Mouse (Mus musculus) skeletal muscle tissue, adult 2 months (tissue): Measurements from ENCODE around the gene Tkt.
A peak's percentile ranks its signal among the peaks of the same experiment; 100 is the strongest.

Source experiments
- DNase-seq: peaks from one replicate; pipeline ENCODE4 v3.0.0-alpha.2; 2012; ENCODE audit warnings: low read depth, low spot score

Tkt gene

GRCm38 (mm10) chr14:30584497-30585251 is 36.5 kb downstream of the Tkt start:
- no peak for DNase-seq

DNA sequence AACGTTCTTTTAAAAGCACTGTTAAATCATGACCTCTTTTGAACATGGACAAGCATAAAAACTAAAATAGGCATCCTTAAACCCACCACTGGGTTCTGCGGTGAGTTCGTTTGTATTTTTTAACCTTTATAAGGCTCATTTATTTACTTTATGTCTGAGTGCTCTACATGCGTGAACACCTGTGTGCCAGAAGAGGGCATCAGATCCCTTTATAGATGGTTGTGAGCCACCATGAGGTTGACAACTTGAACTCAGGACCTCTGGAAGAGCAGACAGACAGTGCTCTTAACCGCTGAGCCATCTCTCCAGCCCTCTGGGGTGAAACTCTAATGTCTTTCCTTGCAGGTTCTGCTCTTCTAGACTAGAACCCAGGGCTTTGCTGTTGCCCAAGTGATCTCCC is 37.2 kb downstream of the Tkt start:
- DNase-seq, result no peak

GRCm38 (mm10) chr14:30586780-30587461 is 38.8 kb downstream of the Tkt start:
- DNase-seq, result no peak

- DNase-seq, result no peak
Observed at GRCm38 (mm10) chr14:30590041-30590645, 42.0 kb downstream of the Tkt start.

DNA sequence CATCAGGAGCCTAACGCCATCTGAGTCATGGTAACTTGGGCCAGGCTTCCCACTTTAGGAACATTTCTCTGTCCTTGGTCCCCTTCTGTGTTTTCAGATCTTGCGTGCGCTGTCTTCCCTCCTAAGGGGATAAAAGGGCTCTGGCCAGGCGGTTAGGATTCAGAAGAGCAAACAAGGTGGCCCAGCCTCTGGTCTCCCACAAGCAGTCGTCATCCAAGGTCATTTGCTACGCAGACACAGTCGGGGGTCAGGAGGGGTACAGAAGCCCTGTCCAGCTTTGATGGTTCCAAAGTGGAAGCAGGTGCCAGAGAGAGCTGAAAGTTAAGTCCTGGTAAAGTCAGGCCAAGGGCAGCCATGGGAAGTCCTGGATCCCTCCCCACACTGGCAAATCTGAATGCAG is 42.8 kb downstream of the Tkt start:
- DNase-seq, result no peak

DNA sequence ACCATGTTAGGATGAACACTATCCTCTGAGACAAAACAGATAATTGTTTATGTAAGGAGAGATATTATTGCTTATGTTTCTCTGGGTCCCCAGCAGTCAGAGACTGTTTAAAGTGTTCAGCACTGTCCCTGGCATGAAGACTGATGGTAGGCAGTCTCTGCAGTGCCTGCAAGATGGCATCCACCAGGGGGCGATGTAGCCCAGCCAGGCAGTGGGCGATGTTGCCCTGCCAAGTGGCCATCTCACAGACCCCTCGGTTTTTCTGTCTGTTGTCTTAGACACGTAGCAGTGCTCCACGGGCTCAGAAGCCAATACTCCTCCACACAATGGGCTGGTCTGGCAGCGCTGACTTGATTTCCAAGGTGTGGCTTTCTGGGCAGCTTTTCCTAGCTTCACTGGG is 43.3 kb downstream of the Tkt start:
- peak; percentile 71 for DNase-seq

- peak; percentile 80 for DNase-seq
Observed at GRCm38 (mm10) chr14:30593279-30594091, 45.3 kb downstream of the Tkt start.

DNA sequence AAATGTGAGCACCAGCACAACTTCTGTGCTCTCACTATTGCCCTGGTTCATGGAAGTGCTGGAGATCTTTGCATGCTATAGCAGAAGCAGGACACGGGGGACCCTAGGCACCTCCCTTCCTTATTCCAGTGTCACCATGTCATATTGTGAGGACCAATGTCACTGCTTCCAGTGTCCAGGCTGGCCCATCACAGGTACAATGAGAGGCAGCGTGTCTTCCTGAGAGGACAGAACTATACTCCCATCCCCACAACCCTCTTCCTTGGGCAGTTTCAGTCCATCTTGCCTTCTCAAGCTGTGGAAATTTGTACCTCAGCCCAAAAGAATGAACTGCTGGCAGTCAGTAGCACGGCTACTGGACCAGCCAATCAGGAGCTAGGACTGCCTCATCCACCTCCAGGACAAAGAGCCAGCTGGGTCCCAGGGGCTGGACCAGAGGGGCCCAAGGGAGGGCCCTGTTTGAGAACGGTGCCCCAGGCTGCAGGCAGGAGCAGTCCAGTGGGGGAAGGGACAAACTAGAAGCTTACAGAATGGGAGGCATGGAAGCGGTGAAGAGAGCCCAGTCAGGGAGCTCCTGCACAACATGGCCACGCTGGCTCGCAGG is 46.0 kb downstream of the Tkt start:
- peak; percentile 62 for DNase-seq

- DNase-seq, result no peak
Observed at GRCm38 (mm10) chr14:30595576-30596313, 47.6 kb downstream of the Tkt start.

DNA sequence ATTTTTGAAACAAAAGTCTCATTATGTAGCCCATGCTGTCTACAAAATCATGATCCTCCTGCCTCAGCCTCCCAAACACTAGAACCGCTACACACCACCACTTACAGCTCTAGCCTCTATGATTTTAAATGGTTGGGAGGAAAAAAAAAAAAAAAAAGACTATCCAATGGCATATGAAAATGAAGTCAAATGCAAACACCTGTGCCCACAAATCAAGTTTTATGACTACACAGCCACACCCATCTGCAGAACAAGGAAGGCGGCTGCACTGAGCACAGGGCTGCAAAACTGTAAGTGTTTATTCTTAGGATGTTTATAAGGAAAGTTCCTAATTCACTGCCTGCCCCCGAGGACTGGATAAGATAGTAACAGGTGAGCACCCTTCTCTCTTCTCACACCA is 48.2 kb downstream of the Tkt start:
- no peak for DNase-seq

- DNase-seq, result peak; percentile 43
Observed at GRCm38 (mm10) chr14:30597142-30597541, 49.0 kb downstream of the Tkt start.

GRCm38 (mm10) chr14:30606817-30607216 is 58.7 kb downstream of the Tkt start:
- DNase-seq, result no peak

DNA sequence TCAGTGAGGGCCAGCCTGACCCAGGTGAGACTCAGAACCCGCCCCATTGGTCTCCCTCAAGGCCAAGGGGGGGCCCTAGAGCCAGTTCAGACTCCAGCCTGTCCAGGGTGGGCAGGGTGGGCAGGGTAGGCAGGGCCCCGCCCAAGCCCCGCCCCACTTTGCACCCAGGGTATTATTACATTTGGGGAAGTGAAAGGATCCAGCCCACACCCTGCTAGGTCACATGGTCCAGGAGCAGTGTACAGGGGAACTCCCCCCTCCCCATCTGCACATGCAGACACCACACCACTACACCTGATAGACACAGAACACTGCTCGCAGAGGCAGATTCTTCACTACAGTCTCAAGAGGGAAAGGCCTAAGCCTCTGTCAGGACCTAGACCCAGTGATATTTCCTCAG is 59.5 kb downstream of the Tkt start:
- DNase-seq, result no peak

- no peak for DNase-seq
Observed at GRCm38 (mm10) chr14:30608176-30608575, 60.0 kb downstream of the Tkt start.

- no peak for DNase-seq
Observed at GRCm38 (mm10) chr14:30609499-30609898, 61.3 kb downstream of the Tkt start.

GRCm38 (mm10) chr14:30610304-30610703 is 62.1 kb downstream of the Tkt start:
- DNase-seq, result no peak

DNA sequence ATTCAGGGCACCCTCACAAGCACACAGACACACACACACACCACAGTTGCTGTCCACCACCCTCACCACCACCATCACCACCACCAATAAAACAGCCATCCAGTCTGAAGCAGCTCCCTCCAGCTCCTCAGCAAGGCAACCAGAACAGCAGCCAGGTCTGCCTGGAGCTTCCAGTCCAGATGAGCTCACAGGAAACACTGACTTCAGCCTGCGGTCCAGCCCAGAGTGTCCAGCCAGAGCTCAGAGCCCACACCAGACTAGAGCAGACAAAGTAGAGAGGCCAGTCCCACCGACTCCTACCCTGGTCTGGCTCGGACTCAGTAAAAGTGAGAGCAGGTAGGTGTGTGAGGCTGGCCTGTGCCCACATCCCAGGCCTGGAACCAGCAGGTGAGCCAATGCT is 62.8 kb downstream of the Tkt start:
- DNase-seq, result no peak

GRCm38 (mm10) chr14:30612523-30612922 is 64.4 kb downstream of the Tkt start:
- peak; percentile 56 for DNase-seq

DNA sequence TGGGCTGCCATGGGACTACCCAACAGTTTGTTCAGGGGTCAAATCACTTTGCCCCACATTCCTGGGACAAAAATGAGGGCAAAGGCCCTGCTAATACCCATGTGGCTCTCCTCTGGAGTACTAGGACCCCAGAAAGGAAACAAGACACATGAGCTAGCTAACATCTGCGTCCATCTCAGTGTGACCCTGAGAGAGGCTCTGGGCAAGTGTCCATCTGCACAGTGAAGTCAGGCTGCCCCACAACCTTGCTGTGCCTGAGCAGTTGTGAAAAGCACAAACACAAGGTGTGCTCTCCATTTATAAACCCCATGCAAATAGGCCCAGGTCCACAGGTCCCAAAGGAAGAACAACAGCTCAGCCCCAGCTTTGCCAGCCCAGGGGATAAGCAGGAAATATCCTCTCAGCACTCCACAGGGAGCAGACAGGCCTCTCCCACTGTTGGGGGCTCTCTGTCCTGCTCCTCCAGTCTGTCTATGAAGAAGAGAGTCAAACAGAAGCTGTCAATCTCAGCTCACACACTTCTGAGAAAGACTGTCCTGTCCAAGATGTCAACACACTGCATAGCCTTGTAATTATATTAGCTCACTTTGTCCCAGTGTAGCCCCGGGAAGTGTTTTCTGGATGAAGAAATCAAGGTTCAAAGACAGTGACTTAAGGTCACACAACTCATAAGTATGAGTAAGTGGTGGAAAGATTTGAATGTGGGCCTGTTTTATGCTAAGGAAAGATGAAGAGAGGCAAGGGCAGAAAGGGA is 65.0 kb downstream of the Tkt start:
- DNase-seq, result no peak

DNA sequence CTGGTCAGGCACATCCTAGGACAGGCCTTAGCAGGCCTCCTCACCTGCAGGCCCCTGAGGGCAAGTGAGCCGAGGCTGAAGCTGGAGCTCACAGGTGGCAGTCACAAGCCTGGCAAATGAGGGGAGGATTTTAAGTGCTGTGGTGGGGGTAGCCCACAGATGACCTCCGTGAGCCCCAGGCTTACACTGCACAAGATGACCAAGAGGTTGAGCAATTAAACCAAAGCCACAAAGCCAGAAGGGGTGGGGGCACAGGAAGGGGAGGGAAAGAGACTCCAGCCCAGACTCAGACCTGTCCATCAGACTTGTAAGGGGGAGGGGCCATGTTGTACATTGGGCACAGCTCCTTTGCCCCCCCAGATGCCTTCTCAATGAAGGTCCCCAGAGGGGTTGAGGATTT is 68.6 kb downstream of the Tkt start:
- no peak for DNase-seq
